Mouse (Mus musculus): Measurements from ENCODE around the gene Ubtf. TPM values are rescaled to one million over a fixed set of nuclear protein-coding genes. Genes with fewer than 3 reads are reported as not detected.

The Ubtf gene
- polyA plus RNA-seq, 1 experiment from 2014 or later = 78.2 TPM

- Histone ChIP-seq H3K4me3 (no peak overlapping the region), H3K36me3 (no peaks in the 10 kb centered on the region), H3K4me1 (replicated peaks) (no peaks in the 10 kb centered on the region), H3K27me3 (0 out of 2 replicates have a peak, but pooled peaks cover 8% of the 10 kb centered on the region), H3K27ac (replicated peaks) (no peak overlapping the region), H3K9me3 (no peaks in the 10 kb centered on the region), H3K9ac (no peak overlapping the region), H3K4me2 (no peak overlapping the region)
- WGBS = 82% methylated on average over 12 of the region's 12 CpGs
- no peak for ATAC-seq (ENCODE audit: low read depth)
Observed at GRCm38 (mm10) chr11:102356190-102356589, 36.6 kb upstream of the Ubtf start.

- H3K4me2 ChIP-seq = no peak overlapping the region
- H3K9ac ChIP-seq = no peak overlapping the region
- ATAC-seq (ENCODE audit: low read depth) = no peak
- H3K9me3 ChIP-seq = no peaks in the 10 kb centered on the region
- H3K27me3 ChIP-seq = 0 out of 2 replicates have a peak, but pooled peaks cover 8% of the 10 kb centered on the region
- no peaks in the 10 kb centered on the region for H3K36me3 ChIP-seq
- 74% methylated on average over 3 of the region's 3 CpGs for WGBS
- no peak overlapping the region for H3K27ac ChIP-seq (replicated peaks)
- no peaks in the 10 kb centered on the region for H3K4me1 ChIP-seq (replicated peaks)
- H3K4me3 ChIP-seq = no peak overlapping the region
Observed at GRCm38 (mm10) chr11:102355501-102355900, 36.0 kb upstream of the Ubtf start.

- Histone ChIP-seq H3K4me2 (no peak overlapping the region), H3K9me3 (no peaks in the 10 kb centered on the region), H3K4me3 (no peak overlapping the region), H3K27me3 (0 out of 2 replicates have a peak, but pooled peaks cover 8% of the 10 kb centered on the region), H3K36me3 (no peaks in the 10 kb centered on the region), H3K4me1 (replicated peaks) (no peaks in the 10 kb centered on the region), H3K27ac (replicated peaks) (no peak overlapping the region), H3K9ac (no peak overlapping the region)
- 54% methylated on average over 8 of the region's 8 CpGs for WGBS
- no peak for ATAC-seq (ENCODE audit: low read depth)
Observed at GRCm38 (mm10) chr11:102353021-102353431, 33.5 kb upstream of the Ubtf start.

- Histone ChIP-seq H3K4me3 (no peak overlapping the region), H3K27me3 (0 out of 2 replicates have a peak, but pooled peaks cover 8% of the 10 kb centered on the region), H3K27ac (replicated peaks) (no peak overlapping the region), H3K9me3 (no peaks in the 10 kb centered on the region), H3K9ac (no peak overlapping the region), H3K4me1 (replicated peaks) (no peaks in the 10 kb centered on the region), H3K36me3 (no peaks in the 10 kb centered on the region), H3K4me2 (no peak overlapping the region)
- no peak for ATAC-seq (ENCODE audit: low read depth)
- WGBS = 57% methylated on average over 5 of the region's 5 CpGs
Observed at GRCm38 (mm10) chr11:102352378-102352777, 32.8 kb upstream of the Ubtf start.

GRCm38 (mm10) chr11:102350981-102351523 lies 31.5 kb upstream of the Ubtf start:
- Histone ChIP-seq H3K27me3 (0 out of 2 replicates have a peak, but pooled peaks cover 8% of the 10 kb centered on the region), H3K36me3 (no peaks in the 10 kb centered on the region), H3K9ac (no peak overlapping the region), H3K4me3 (no peak overlapping the region), H3K9me3 (no peaks in the 10 kb centered on the region), H3K4me2 (no peak overlapping the region), H3K27ac (replicated peaks) (no peak overlapping the region), H3K4me1 (replicated peaks) (no peaks in the 10 kb centered on the region)
- ATAC-seq (ENCODE audit: low read depth) = no peak
- WGBS = 91% methylated on average over 17 of the region's 17 CpGs

- Histone ChIP-seq H3K4me3 (no peak overlapping the region), H3K27me3 (0 out of 2 replicates have a peak, but pooled peaks cover 8% of the 10 kb centered on the region), H3K4me1 (replicated peaks) (no peaks in the 10 kb centered on the region), H3K9ac (no peak overlapping the region), H3K36me3 (no peaks in the 10 kb centered on the region), H3K9me3 (no peaks in the 10 kb centered on the region), H3K27ac (replicated peaks) (no peak overlapping the region), H3K4me2 (no peak overlapping the region)
- WGBS = 86% methylated on average over 4 of the region's 4 CpGs
- no peak for ATAC-seq (ENCODE audit: low read depth)
Observed at GRCm38 (mm10) chr11:102350416-102350815, 30.9 kb upstream of the Ubtf start.

- ATAC-seq (ENCODE audit: low read depth) = no peak
- Histone ChIP-seq H3K4me2 (no peak overlapping the region), H3K4me3 (no peak overlapping the region), H3K9me3 (no peaks in the 10 kb centered on the region), H3K36me3 (no peaks in the 10 kb centered on the region), H3K4me1 (replicated peaks) (no peaks in the 10 kb centered on the region), H3K27me3 (0 out of 2 replicates have a peak, but pooled peaks cover 8% of the 10 kb centered on the region), H3K27ac (replicated peaks) (no peak overlapping the region), H3K9ac (no peak overlapping the region)
- 90% methylated on average over 3 of the region's 3 CpGs for WGBS
Observed at GRCm38 (mm10) chr11:102349189-102349954, 29.8 kb upstream of the Ubtf start.

- H3K36me3 ChIP-seq = no peaks in the 10 kb centered on the region
- no peaks in the 10 kb centered on the region for H3K9me3 ChIP-seq
- no peak for ATAC-seq (ENCODE audit: low read depth)
- no peak overlapping the region for H3K4me3 ChIP-seq
- no peaks in the 10 kb centered on the region for H3K4me1 ChIP-seq (replicated peaks)
- no peak overlapping the region for H3K9ac ChIP-seq
- H3K27me3 ChIP-seq = 0 out of 2 replicates have a peak, but pooled peaks cover 8% of the 10 kb centered on the region
- 82% methylated on average over 11 of the region's 11 CpGs for WGBS
- no peak overlapping the region for H3K27ac ChIP-seq (replicated peaks)
- no peak overlapping the region for H3K4me2 ChIP-seq
Observed at GRCm38 (mm10) chr11:102348771-102349170, 29.2 kb upstream of the Ubtf start.

GRCm38 (mm10) chr11:102348101-102348585 lies 28.6 kb upstream of the Ubtf start:
- 0 out of 2 replicates have a peak, but pooled peaks cover 8% of the 10 kb centered on the region for H3K27me3 ChIP-seq
- no peak overlapping the region for H3K4me2 ChIP-seq
- H3K4me3 ChIP-seq = no peak overlapping the region
- H3K36me3 ChIP-seq = no peaks in the 10 kb centered on the region
- no peaks in the 10 kb centered on the region for H3K9me3 ChIP-seq
- 91% methylated on average over 7 of the region's 7 CpGs for WGBS
- no peak overlapping the region for H3K27ac ChIP-seq (replicated peaks)
- H3K4me1 ChIP-seq (replicated peaks) = no peaks in the 10 kb centered on the region
- no peak overlapping the region for H3K9ac ChIP-seq
- ATAC-seq (ENCODE audit: low read depth) = no peak

GRCm38 (mm10) chr11:102347683-102348082 lies 28.1 kb upstream of the Ubtf start:
- 0 out of 2 replicates have a peak, but pooled peaks cover 5% of the 10 kb centered on the region for H3K27me3 ChIP-seq
- H3K4me1 ChIP-seq (replicated peaks) = no peaks in the 10 kb centered on the region
- WGBS = 74% methylated on average over 5 of the region's 5 CpGs
- no peak overlapping the region for H3K9ac ChIP-seq
- H3K9me3 ChIP-seq = no peaks in the 10 kb centered on the region
- H3K27ac ChIP-seq (replicated peaks) = no peak overlapping the region
- H3K36me3 ChIP-seq = no peaks in the 10 kb centered on the region
- H3K4me2 ChIP-seq = no peak overlapping the region
- no peak overlapping the region for H3K4me3 ChIP-seq
- ATAC-seq (ENCODE audit: low read depth) = no peak

- Histone ChIP-seq H3K9ac (no peak overlapping the region), H3K9me3 (no peaks in the 10 kb centered on the region), H3K4me2 (no peak overlapping the region), H3K4me1 (replicated peaks) (no peaks in the 10 kb centered on the region), H3K27ac (replicated peaks) (no peak overlapping the region), H3K27me3 (no peaks in the 10 kb centered on the region), H3K36me3 (no peaks in the 10 kb centered on the region), H3K4me3 (no peak overlapping the region)
- ATAC-seq (ENCODE audit: low read depth) = no peak
- WGBS = 55% methylated on average over 5 of the region's 5 CpGs
Observed at GRCm38 (mm10) chr11:102346926-102347325, 27.4 kb upstream of the Ubtf start.

GRCm38 (mm10) chr11:102344458-102344857 lies 24.9 kb upstream of the Ubtf start:
- H3K36me3 ChIP-seq = no peaks in the 10 kb centered on the region
- H3K27me3 ChIP-seq = no peaks in the 10 kb centered on the region
- no peak for ATAC-seq (ENCODE audit: low read depth)
- H3K9ac ChIP-seq = no peak overlapping the region
- no peaks in the 10 kb centered on the region for H3K9me3 ChIP-seq
- H3K4me3 ChIP-seq = no peak overlapping the region
- no peaks in the 10 kb centered on the region for H3K4me1 ChIP-seq (replicated peaks)
- no peak overlapping the region for H3K27ac ChIP-seq (replicated peaks)
- no peak overlapping the region for H3K4me2 ChIP-seq
- 97% methylated on average over 3 of the region's 3 CpGs for WGBS
